Mouse (Mus musculus): ENCODE results near the gene Arhgef17.

DNA sequence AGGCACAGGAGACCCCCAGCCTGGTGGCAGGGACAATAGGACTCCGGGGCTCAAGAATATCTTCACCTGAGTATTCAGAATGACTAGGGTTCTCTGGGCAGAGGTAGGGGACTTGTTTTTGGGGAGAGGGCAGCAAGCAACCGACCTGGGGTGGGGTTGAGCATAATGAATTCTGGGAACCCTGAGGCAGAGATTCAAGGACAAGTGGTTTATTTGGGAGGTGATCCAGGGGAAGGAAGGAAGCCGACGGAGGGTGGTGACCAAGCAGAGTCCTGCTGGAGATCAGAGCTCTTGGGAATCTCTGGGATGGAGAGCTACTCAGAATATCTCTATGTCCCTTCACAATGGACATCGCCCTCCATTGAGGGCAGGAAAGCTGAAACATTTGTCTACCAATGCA lies 46.3 kb upstream of the Arhgef17 start:
- TF ChIP-seq CTCF (IDR thresholded peaks at IDR 0.05; ENCODE audit: extremely low read depth, insufficient read length, insufficient replicate concordance, low read depth, low read length), result no peak
- no peak for TF ChIP-seq POLR2A (IDR thresholded peaks at IDR 0.05; ENCODE audit: low read depth, low read length)

All from small intestine, adult 2 months (tissue).